Mouse (Mus musculus) erythroblast, embryonic 14.5 days (primary cell): Measurements from ENCODE around the gene BC030499.

Source experiments
- GATA1 ChIP-seq: IDR thresholded peaks from 2 replicates; pipeline ENCODE4 v1.6.1; 2012; ENCODE audit warnings: low read length, inconsistent platforms, mixed read lengths
- TAL1 ChIP-seq: IDR thresholded peaks from 3 replicates; pipeline ENCODE4 v1.6.1; 2012; ENCODE audit warnings: low read length, inconsistent platforms, mixed read lengths

DNA sequence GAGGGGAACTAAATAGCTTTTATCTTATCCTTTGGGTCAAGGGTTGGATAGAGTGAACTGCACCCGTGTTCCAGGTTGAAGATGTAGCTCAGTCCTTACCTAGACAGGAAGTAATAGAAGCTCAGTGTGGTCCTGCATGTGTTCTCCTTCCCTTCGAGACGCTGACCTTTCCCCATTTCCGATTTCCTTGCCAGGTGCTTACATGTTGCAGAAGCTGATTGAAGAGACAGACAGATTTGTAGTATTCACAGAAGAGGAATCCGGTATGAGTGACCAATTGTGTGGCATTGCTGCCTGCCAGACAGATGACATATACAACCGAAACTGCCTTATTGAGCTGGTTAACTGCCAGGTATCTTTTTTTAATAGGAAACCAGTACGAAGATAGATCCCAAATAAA is 11.8 kb upstream of the BC030499 start:
- TF ChIP-seq TAL1 (no peak), GATA1 (no peak)
